Mouse (Mus musculus): Measurements from ENCODE around the gene Cks1b. TPM values are rescaled to one million over a fixed set of nuclear protein-coding genes. Genes with fewer than 3 reads are reported as not detected.
"Not testable (repeated sequence)": the region's sequence is repeated elsewhere in the genome, so short reads cannot be mapped to it uniquely, and the experiment has no call there.

The Cks1b gene
- total and polyA plus RNA-seq, 3 experiments, result 177 to 438 (median 271) TPM

DNA sequence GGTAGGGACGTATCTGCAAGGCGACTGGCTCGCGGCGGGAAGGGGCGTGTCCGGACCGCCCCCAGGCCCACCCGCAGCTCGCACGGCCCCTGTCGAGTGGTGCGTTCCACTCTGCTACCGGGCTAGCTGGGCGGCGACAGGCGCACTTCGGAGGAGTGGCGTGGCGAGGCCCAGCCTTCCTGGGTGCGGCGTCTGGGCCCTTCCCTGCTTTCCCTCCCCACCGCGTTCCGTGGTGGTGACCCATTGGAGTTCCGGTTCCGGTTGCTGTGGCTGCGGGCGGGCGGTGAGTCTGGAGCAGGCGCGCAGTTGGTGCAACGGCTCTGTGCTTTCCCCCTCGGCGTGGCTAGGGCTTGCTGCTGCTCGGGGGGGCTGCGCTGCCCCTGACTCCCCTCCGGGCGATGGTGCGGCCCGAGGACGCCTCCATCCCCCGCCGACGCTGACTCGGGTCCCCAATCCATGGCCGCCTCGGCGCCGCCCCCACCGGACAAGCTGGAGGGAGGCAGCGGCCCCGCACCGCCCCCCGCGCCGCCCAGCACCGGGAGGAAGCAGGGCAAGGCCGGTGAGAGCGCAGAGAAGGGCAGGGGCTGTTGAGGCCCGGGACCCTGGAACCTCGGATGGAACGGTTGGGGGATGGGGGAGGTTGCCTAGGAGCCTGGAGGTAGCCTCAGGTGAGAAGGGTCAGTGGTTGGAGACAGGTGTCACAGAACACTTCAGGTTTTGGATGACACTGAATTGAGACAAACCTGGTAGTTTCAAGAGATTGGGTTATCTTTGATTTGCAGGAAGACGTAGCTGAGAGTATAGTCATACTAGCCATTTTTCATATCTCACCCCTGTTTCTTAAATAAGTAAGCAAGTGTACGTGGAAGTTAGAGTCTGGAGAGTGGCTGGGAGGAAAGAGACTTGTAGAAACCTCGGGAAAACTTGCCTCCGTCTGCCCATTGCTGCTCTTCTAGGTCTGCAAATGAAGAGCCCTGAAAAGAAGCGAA, 12.3 kb upstream of the Cks1b start, which contains the start of gene Pygo2 (continued):
- TF ChIP-seq BHLHE40 (IDR thresholded peaks at IDR 0.05; ENCODE audit: borderline replicate concordance, low read depth, low read length), result 0 out of 2 replicates have a peak, but pooled peaks have one; percentile 4
- peak; percentile 60 for TF ChIP-seq NRF1 (IDR thresholded peaks at IDR 0.05; ENCODE audit: insufficient read depth, low read depth, low read length, poor library complexity, severe bottlenecking)
- TF ChIP-seq MAX (IDR thresholded peaks at IDR 0.05; ENCODE audit: low read length), result peak; percentile 59
- no peak for TF ChIP-seq USF2 (IDR thresholded peaks at IDR 0.05; ENCODE audit: borderline replicate concordance in 1 of 2, insufficient read depth in 1 of 2, low read depth in 1 of 2, low read length in 2 of 2)
- peak; percentile 96; the same call in 1 of the 2 replicates for TF ChIP-seq CHD1 (IDR thresholded peaks at IDR 0.05; ENCODE audit: low read depth, low read length)

DNA sequence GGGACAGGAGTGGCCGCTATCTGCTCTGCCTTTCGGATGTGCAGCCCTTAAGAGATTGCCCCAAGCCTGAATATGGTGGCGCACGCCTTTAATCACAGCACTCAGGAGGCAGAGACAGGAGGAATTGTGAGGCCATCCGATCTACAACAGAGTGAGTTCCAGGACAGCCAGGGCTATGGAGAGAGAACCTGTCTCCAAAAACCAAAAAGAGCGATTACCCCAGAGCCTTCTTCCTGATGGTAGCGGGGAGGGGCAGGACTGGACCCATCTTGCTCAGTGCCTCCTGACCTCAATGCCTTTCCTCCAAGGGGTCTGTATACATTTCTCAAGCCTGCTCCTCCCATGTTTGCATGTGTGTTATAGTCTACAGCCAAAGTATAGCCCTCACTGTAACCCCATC, 10.8 kb upstream of the Cks1b start:
- H3K36me3 ChIP-seq (ENCODE audit: control insufficient read depth in 1 of 2, insufficient read depth in 2 of 2, low read length in 2 of 2), result peaks cover 6 to 20% of the 10 kb centered on the region in 2 experiments
- not testable (repeated sequence) for H3K27me3 ChIP-seq (ENCODE audit: control insufficient read depth in 1 of 2, insufficient read depth in 2 of 2, low read length in 2 of 2); H3K4me3 ChIP-seq (ENCODE audit: control insufficient read depth in 1 of 2, insufficient read depth in 1 of 2, low read depth in 2 of 2, low read length in 2 of 2); H3K9me3 ChIP-seq (replicated peaks; ENCODE audit: insufficient read depth, low read length); H3K9ac ChIP-seq (ENCODE audit: control insufficient read depth, low read depth, low read length, poor library complexity, severe bottlenecking); H3K27ac ChIP-seq (ENCODE audit: control insufficient read depth, low read depth, low read length); DNase-seq (ENCODE audit: low read depth, low spot score)
- peaks cover 13 to 16% of the 10 kb centered on the region in 2 experiments for H3K4me1 ChIP-seq (ENCODE audit: control insufficient read depth in 1 of 2, insufficient read depth in 2 of 2, low read length in 2 of 2)
- peaks cover 14% of the 10 kb centered on the region for H3K79me2 ChIP-seq (ENCODE audit: control insufficient read depth, insufficient read depth, low read length, poor library complexity)

DNA sequence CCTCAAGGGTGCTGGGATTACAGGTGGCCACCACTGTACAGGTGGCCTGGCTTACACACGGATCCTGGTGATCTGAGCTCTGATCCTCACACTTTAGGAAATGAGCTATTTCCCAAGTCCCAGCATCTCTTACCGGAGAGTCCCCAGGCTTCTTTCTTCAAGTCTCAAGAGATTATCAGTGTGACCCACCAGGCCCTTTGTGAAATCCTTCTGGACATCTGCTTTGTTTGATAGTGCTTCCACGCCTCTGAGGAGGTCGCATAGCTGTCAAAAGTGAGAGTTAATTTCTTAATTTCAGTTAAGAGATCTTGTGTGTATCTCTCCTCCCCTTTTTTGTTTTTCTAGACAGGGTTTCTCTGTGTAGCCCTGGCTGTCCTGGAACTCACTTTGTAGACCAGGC, 7.7 kb upstream of the Cks1b start:
- peaks cover 19 to 37% of the 10 kb centered on the region in 2 experiments for H3K4me1 ChIP-seq (ENCODE audit: control insufficient read depth in 1 of 2, insufficient read depth in 2 of 2, low read length in 2 of 2)
- peaks cover 9% of the 10 kb centered on the region for H3K79me2 ChIP-seq (ENCODE audit: control insufficient read depth, insufficient read depth, low read length, poor library complexity)
- no peak overlapping the region for H3K9ac ChIP-seq (ENCODE audit: control insufficient read depth, low read depth, low read length, poor library complexity, severe bottlenecking)
- no peaks in the 10 kb centered on the region for H3K27me3 ChIP-seq (ENCODE audit: control insufficient read depth in 1 of 2, insufficient read depth in 2 of 2, low read length in 2 of 2)
- H3K27ac ChIP-seq (ENCODE audit: control insufficient read depth, low read depth, low read length), result no peak overlapping the region
- H3K4me3 ChIP-seq (ENCODE audit: control insufficient read depth in 1 of 2, insufficient read depth in 1 of 2, low read depth in 2 of 2, low read length in 2 of 2), result no peak overlapping the region
- 0 out of 4 replicates have a peak, but pooled peaks of 1 of the 2 experiments have one; percentile 7 for TF ChIP-seq EP300 (IDR thresholded peaks at IDR 0.05; ENCODE audit: low read depth in 1 of 2, low read length in 2 of 2)
- 0 out of 2 replicates have a peak, but pooled peaks have one; percentile 9 for TF ChIP-seq GATA1 (IDR thresholded peaks at IDR 0.05; ENCODE audit: low read depth, low read length)
- no peak for TF ChIP-seq UBTF (IDR thresholded peaks at IDR 0.05; ENCODE audit: borderline replicate concordance, insufficient read depth, low read depth, low read length)
- no peak for TF ChIP-seq MYC (IDR thresholded peaks at IDR 0.05; ENCODE audit: low read depth, low read length)
- no peak for TF ChIP-seq ZC3H11A (IDR thresholded peaks at IDR 0.05; ENCODE audit: low read depth, low read length)
- no peak for TF ChIP-seq ZMIZ1 (IDR thresholded peaks at IDR 0.05; ENCODE audit: low read depth, low read length)
- TF ChIP-seq TAL1 (IDR thresholded peaks at IDR 0.05; ENCODE audit: low read length), result peak; percentile 50
- no peak for TF ChIP-seq GABPA (IDR thresholded peaks at IDR 0.05; ENCODE audit: low read depth, low read length)
- H3K9me3 ChIP-seq (replicated peaks; ENCODE audit: insufficient read depth, low read length), result no peaks in the 10 kb centered on the region
- peak; percentile 31 for DNase-seq (ENCODE audit: low read depth, low spot score)
- H3K36me3 ChIP-seq (ENCODE audit: control insufficient read depth in 1 of 2, insufficient read depth in 2 of 2, low read length in 2 of 2), result peaks cover 9 to 36% of the 10 kb centered on the region in 2 experiments
